Mouse (Mus musculus) olfactory bulb, adult 2 months (tissue): ENCODE results near the gene Ager. TPM values are rescaled to one million over a fixed set of nuclear protein-coding genes. Genes with fewer than 3 reads are reported as not detected.

ENCODE experiments used
- H3K27ac ChIP-seq: fragments of 200-500 bp; 2 replicates; pipeline ENCODE4 v1.5.1; 2012; ENCODE audit warnings: low read depth, low read length; ENCODE audit not compliant: insufficient read depth
- H3K4me1 ChIP-seq: fragments of 200-500 bp; 2 replicates; pipeline ENCODE4 v1.6.1; 2012; ENCODE audit warnings: low read length; ENCODE audit not compliant: control insufficient read depth, insufficient read depth
- H3K4me3 ChIP-seq: fragments of 200-500 bp; 2 replicates; pipeline ENCODE4 v1.5.1; 2012; ENCODE audit warnings: mild to moderate bottlenecking, low read depth, low read length, moderate library complexity; ENCODE audit not compliant: insufficient read depth
- CTCF ChIP-seq: fragments of 200-500 bp; IDR thresholded peaks from 2 replicates; pipeline ENCODE4 v1.5.1; 2012; ENCODE audit warnings: low read depth, mild to moderate bottlenecking, low read length, moderate library complexity; ENCODE audit not compliant: insufficient read depth
- POLR2A ChIP-seq: fragments of 200-500 bp; IDR thresholded peaks from 2 replicates; pipeline ENCODE4 v1.6.1; 2012; ENCODE audit warnings: mild to moderate bottlenecking, low read depth, low read length, moderate library complexity; ENCODE audit not compliant: insufficient read depth
- WGBS: fragments of 180-500 bp; shearing (Covaris S2); methylation state at CpG from one replicate; pipeline ENCODE4 v1.1.7; 2018; 5-methylcytosine and 5-hydroxymethylcytosine counted together
- polyA plus RNA-seq: library from polyadenylated mRNA; stranded (reverse); fragments of >200 nt; gene quantifications from 2 replicates; pipeline ENCODE4 v1.2.4, GENCODE M21; 2012; ENCODE audit warnings: low replicate concordance; ENCODE audit not compliant: missing spikeins, insufficient read depth, insufficient read length

Gene Ager
- polyA plus RNA-seq, 1 experiment, result not detected

- WGBS, result 41% methylated on average over 34 of the region's 34 CpGs
Observed at GRCm38 (mm10) chr17:34593752-34594525, 3.7 kb upstream of the Ager start.

GRCm38 (mm10) chr17:34596098-34596497, 1.6 kb upstream of the Ager start:
- Histone ChIP-seq H3K27ac (no peak overlapping the region), H3K4me3 (no peak overlapping the region), H3K4me1 (peaks cover 28% of the 10 kb centered on the region)
- no peak for TF ChIP-seq CTCF
- TF ChIP-seq POLR2A, result no peak
- 73% methylated on average over 8 of the region's 8 CpGs for WGBS

More at GRCm38 (mm10) chr17:34593752-34594525, 3.7 kb upstream of the Ager start:
- H3K27ac ChIP-seq, result peak overlapping the region; percentile 65
- H3K4me1 ChIP-seq, result peaks cover 39% of the 10 kb centered on the region
- peak overlapping the region; percentile 89 for H3K4me3 ChIP-seq
- TF ChIP-seq POLR2A, result no peak
- no peak for TF ChIP-seq CTCF

DNA sequence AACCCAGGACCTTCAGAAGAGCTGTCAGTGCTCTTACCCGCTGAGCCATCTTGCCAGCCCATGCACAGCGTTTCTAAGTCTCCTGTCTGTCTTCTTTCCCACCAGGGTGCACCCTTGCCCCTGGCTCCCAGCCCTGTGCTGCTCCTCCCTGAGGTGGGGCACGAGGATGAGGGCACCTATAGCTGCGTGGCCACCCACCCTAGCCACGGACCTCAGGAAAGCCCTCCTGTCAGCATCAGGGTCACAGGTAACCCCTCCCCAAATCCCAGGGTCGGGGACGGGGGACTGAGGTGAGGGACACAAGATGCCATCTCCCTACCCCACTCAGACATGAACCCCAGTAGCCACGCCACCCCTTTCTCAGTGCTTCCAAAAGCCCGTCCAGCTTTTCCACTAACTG, 2.2 kb downstream of the Ager start:
- Histone ChIP-seq H3K4me1 (peaks cover 11% of the 10 kb centered on the region), H3K4me3 (no peak overlapping the region), H3K27ac (no peak overlapping the region)
- 69% methylated on average over 9 of the region's 9 CpGs for WGBS
- TF ChIP-seq CTCF, result no peak
- no peak for TF ChIP-seq POLR2A

GRCm38 (mm10) chr17:34601796-34602195, 4.1 kb downstream of the Ager start:
- 85% methylated on average over 12 of the region's 12 CpGs for WGBS
- H3K4me1 ChIP-seq, result peaks cover 12% of the 10 kb centered on the region
- H3K27ac ChIP-seq, result no peak overlapping the region
- no peak for TF ChIP-seq CTCF
- TF ChIP-seq POLR2A, result no peak
- H3K4me3 ChIP-seq, result no peak overlapping the region

GRCm38 (mm10) chr17:34603375-34604060, 5.9 kb downstream of the Ager start, which contains the start of gene Rnf5:
Rnf5 (minus strand) TSS chr17:34603690.
- WGBS, result under 1% methylated on average over 30 of the region's 30 CpGs
- TF ChIP-seq CTCF, result no peak
- peak; percentile 34; the same call in 1 of the 2 replicates for TF ChIP-seq POLR2A
- Histone ChIP-seq H3K4me3 (peak within 1 kb of the TSS; percentile 63), H3K27ac (peak within 1 kb of the TSS; percentile 94), H3K4me1 (peaks cover 21% of the 10 kb centered on the region)

DNA sequence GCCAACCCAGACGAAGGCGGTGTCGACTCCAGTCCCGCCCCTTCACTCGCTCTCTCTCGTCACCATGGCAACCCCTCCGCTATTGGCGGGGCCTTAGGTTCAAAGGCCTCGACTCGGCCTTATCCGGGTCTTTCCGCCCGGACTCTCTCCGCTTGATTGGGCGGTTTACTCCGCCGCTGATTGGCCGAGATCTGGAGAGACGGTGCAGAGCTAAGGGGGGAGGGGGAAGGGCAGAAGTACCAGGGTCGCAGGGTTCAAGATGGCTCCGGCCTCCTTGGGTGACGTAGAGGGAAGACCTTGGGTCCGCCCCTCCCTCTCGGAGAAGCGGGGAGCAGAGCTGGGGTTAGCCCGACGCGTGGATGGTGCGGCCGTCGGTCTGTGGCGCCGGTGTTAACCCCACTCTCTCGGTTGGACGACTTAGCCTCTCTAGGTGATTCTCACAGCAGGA, 6.4 kb downstream of the Ager start, which contains the start of gene Agpat1:
Gene Agpat1, plus strand, starts transcription at position 202 of the 448 bp plus-strand sequence.
- peak within 1 kb of the TSS; percentile 63 for H3K4me3 ChIP-seq
- WGBS, result under 1% methylated on average over 35 of the region's 35 CpGs
- H3K27ac ChIP-seq, result peak within 1 kb of the TSS; percentile 94

GRCm38 (mm10) chr17:34604511-34605237, 7.0 kb downstream of the Ager start:
- H3K4me3 ChIP-seq, result peak overlapping the region; percentile 61
- 11% methylated on average over 24 of the region's 24 CpGs for WGBS
- peak overlapping the region; percentile 94 for H3K27ac ChIP-seq
- H3K4me1 ChIP-seq, result peaks cover 25% of the 10 kb centered on the region
- TF ChIP-seq CTCF, result no peak
- no peak for TF ChIP-seq POLR2A

More for the DNA sequence above, 6.4 kb downstream of the Ager start, which contains the start of gene Agpat1:
- peaks cover 25% of the 10 kb centered on the region for H3K4me1 ChIP-seq
- TF ChIP-seq CTCF (no peak), POLR2A (peak; percentile 76)

- H3K4me3 ChIP-seq, result peak overlapping the region; percentile 61
- 0% methylated on average over 30 of the region's 30 CpGs for WGBS
- peak overlapping the region; percentile 94 for H3K27ac ChIP-seq
- TF ChIP-seq POLR2A, result peak; percentile 95
- TF ChIP-seq CTCF, result no peak
- peaks cover 25% of the 10 kb centered on the region for H3K4me1 ChIP-seq
Observed at GRCm38 (mm10) chr17:34605609-34606008, 7.9 kb downstream of the Ager start.
